Mouse (Mus musculus): ENCODE measurements around the gene Vrk3.
A peak's percentile ranks its signal among the peaks of the same experiment; 100 is the strongest.

The Vrk3 gene

DNA sequence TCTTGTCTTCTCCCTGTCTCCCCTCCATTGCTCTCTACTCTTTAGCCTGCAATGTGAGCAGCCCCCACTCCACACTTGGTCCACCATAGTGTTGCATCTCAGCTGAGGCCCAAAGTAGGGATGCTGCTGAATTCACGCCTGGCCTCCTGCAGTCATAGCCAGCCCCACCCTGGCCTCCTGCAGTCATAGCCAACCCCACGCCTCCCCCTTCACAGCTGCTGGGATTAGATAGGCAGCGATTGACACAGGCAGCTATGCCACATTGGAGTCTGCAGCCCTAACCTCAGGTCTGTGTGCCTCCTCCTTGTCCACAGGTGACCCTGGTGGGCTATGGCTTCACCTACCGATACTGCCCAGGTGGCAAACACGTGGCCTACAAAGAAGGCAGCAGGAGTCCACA lies 19.9 kb downstream of the Vrk3 start:
- DNase-seq (ENCODE audit: low read depth), result no peak

DNA sequence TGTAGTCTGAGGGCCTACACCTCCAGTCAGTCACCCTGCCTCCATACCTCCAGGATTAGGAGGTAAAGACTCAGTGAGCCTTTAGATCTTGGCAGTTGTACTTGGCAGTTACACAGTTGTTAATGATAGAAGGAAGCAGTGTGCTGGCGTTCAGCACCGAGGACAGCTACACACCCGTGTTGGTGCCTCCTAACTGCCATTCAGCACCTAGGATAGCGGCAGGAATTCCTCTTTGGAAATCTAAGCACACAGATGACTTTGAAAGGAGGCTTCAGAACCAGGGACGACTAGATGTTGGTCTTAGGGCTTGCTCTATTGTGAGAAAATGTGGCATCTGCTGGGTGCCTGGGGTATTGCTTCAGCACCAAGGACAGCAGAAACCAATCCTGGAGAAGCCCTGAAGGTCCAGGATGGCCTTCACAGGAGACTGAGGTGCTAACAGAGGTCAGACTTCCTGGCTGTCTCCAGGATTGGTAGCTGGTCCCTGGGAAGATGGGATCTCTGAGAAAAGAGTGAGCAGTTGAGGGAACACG lies 21.9 kb downstream of the Vrk3 start:
- DNase-seq (ENCODE audit: low read depth), result peak; percentile 64

DNA sequence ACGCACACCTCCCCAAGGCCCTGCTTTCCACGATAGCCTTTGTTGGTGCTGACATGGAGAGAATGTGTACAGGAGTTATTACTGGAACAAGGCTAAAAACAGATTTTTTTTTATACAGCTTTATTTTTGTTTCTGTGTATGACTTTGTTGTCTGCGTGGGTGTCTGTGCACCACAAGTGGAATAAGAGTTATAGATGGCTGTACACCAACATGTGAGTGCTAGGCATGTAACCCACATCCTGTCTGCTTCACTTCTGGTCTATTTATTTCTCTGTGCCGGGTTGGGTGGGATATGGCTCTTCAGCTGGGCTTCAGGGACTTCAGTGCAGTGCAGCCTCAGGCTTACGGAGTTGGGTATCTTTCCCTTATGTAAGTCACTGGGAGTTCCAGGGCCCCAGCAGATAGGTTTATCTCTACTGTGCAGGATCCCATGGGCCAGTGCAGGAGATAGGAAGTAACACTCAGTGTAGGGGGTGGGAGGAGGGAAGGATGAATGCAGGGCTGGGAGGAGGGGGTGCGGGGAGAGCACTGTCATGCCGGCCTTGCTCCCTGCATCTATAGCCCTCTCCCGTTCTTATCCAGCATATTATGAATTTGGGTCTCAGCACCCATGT lies 24.5 kb downstream of the Vrk3 start:
- DNase-seq (ENCODE audit: low read depth), result peak; percentile 51

DNA sequence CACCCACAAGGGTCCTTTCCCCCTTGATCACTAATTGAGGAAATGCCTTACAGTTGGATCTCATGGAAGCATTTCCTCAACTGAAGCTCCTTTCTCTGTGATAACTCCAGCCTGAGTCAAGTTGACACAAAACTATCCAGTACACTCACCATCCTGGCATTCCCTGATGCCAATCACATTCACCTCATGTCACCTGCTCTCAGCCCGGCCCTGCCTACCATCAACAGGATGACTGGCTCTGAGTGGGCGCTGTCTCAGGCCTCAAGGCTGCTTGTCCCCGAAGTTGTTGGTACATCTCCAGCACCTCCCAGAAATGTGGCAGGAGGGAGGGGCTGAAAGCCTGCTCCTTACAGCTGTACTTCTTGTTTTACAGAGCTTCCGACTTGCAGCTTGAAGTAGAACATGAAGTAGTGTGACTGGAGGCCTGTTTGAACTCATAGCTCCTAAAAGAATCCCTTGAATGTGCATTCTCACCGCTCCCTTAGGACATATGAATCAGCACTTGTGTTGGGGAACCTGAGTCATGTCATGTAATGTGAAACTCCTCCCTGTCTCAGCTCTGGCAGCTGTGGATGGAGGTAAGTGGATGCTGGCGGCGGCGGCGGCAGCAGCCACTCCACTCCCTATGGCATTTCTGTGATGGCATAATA lies 28.8 kb downstream of the Vrk3 start:
- DNase-seq (ENCODE audit: low read depth), result no peak

DNA sequence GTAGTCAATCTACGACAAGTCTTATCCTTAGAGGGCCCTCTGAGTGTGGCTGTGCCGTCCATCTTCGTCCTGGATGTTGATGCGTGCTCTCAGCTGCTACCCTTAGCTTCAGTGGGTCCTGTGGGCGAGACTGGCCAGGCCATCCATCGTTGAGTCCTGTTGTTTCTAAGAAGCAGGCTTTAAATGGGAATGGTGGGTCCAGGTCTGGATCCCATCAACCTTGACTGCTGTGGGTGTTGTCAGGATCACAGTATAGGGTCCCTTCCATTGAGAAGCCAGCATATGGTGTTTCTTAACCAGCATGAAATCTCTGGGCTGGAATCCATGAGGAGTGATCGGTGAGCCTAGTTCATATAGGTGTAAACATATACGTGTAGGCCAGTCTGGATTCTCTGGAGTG lies 31.9 kb downstream of the Vrk3 start:
- DNase-seq (ENCODE audit: low read depth), result no peak

DNA sequence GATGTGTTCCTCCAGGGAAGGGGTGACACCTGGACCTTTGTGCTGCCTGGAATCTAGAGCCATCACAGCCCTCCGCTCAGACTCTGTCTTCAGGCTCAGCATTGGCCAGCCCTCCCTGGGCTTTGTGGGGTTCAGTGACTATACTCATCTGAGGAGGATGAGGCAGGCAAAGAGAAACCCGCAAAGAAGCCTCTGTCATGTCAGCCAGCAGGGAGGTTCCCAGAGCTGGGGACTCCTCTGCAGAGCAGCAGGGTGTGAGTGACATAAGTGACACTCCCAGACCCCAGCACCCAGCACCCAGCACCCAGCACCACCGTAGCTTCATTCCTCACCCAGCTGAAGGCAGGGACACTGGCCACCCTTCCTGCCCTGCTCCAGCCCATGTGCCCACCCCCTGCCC lies 41.3 kb downstream of the Vrk3 start:
- DNase-seq (ENCODE audit: low read depth), result no peak

DNA sequence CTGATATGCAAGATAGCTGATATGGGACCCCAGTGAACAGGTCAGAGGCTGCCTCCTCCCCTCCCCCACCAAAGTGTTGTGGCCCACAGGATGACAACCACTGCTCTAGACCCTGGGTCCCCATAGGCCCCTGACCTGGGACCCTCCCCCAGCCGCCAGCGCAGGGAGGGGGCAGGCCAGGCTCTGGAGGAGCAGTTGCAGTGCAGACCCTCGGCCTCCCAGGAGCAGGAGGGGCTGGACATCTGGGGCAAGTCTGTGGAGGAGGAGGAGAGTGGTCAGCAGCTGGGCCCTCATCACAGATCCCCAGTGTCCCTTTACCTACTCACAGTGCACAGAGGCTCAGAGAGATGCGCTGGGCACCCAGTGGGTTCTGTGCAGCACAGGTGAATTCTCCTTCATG lies 41.9 kb downstream of the Vrk3 start:
- DNase-seq (ENCODE audit: low read depth), result no peak

DNA sequence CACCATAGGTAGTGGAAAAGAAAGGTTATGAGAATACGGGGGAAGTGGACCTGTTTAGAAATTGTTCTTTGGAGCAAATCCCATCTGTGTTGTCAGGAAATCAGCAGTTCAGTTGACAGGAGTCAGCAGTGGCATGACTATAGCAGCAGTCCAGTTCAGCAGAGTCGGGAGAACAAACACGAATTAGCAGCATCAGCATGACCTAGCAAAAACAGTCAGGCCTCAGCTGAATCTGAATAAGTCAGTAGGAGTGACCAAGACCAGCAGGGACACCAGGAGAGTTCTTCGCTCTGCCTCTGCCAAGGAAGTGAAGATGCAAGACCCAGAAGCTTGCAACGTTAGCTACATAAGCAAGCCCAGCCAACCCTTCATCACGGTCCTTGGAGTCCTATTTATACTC lies 44.6 kb downstream of the Vrk3 start:
- DNase-seq (ENCODE audit: low read depth), result no peak

DNA sequence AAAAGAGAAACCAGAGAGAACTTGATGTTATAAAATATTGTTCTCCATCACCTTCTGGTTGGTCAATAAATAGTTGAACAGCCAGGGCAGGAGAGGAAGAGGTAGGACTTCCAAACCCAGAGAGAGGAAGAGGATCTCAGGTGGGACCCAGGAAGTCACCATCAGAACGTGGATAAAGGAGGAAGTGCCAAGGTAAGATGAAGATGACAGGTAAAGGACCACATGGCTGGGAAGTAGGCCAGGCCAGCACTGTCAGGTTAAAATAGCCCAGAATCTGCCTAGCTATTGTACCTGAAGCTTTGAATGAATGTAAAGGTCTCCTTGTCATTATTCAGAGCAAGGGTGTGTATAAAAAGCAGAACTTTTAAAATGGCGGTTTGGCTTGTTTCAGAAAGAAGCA lies 60.7 kb downstream of the Vrk3 start:
- DNase-seq (ENCODE audit: low read depth), result no peak

DNA sequence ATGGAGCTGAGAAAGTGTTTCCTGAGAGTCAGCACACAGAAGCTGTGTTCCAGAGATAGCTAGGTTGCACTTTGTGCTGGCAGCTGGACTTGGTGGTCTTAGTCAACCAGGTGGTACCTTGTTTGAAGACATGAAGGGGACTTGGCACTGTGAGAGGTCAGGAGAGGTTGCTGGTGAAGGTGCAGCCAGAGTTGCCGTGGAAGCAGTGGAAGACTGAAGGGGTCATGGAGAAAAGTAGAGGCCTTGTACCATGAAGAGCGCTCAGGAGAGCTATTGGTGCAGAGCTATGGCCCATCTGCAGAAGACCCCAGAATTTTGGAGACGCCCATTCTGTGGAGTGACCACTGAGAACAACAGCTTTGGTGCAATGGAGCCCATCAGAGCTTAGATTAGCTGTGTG lies 61.3 kb downstream of the Vrk3 start:
- DNase-seq (ENCODE audit: low read depth), result no peak

DNA sequence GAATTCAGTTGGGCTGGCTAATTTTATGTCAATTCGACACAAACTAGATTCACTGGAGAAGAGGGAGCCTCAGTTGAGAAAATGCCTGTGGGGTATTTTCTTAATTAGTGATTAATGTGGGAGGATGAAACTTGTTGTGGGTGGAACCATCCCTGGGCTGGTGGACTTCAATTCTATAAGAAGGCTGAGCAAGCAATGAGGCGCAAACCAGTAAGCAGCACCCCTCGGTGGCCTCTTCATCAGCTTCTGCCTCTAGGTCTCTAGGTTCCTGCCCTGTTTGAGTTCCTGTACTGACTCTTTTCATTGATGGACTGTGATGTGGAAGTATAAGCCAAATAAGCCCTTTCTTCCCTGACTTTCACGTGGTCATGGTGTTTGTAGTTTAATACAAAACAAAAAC lies 62.2 kb downstream of the Vrk3 start:
- no peak for DNase-seq (ENCODE audit: low read depth)

DNA sequence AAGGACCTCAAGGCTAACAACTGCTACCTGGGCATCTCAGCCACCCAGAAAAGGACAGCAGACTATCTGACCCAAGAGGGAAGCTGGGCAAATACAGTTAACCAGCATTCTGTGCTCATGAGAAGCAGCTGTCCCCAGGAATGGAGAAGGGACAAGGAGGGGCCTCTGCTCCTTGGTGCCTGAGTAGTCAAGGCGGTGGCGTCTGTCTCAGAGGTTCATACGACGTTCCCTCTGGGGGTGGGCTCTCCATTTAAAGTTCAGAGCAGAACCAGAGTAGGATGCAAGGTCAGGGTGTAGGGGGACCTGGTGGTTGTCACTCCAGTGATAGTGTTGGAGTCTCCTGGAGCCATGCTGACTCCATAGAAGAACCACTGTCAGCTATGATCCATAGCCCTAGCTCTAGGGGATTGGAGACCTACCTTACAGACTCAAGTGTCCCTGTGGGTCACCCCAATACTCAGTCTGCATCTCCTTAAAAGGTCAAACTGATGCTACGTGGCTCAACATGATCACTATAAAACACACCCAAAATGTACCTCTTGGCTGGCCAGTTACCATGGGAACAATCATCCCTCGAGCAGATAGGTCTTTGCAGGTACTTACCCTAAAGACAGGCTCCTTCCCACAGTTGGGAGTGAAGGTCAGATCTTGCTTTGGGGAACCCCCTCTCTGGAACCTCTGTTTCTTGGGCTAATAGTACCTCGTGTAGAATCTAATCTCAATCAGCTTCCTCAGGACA lies 62.8 kb downstream of the Vrk3 start:
- no peak for DNase-seq (ENCODE audit: low read depth)

DNA sequence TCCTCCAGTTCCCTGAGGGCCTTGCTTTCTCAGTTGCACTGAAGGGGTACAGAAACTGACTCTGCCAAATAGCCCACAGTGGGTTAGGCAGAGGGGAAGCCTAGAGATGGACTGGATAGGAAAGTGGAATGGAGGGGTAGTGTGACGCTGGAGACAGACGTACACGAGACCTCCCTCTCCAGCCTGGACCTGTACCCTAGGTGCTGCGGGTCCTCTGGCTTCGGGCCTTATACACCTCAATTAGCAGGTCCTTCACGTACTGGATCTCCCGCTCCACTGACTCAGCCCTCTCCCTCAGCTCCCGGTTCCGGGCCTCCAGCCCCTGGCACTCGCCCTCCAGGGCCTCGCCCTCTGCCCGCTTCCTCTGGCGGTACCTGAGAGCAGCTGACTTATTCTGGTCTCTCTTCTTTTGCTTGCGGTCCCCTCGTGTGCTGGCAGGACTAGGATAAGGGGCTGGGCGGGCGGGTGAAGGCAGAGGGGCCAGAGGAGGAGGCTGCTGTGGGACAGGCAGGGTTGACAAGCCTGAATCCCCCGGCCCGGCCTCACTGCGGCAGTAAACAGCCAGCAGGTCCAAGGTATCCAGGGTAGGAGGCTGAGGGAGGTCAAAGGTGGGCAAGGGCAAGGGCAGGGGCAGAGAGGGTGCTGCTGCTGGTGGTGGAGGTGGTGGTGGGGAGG lies 64.6 kb downstream of the Vrk3 start:
- DNase-seq (ENCODE audit: low read depth), result no peak

DNA sequence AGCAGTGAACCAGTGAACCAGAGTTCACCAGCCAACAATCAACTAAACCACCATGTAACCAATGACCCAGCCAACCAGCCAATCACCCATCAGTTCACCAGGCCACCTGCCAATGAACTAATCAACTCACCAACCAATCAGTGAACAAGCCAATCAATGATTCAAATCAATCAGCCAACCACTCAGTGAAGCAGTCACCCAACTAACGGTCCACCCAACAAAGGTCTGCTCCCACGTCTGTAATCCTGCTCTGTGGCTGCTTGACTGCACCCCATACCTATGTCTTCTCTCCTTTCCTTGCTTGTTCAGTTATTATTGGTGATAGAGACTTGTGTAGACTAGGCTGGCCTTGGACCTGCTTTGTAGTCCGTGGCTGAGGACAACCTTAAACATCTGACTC lies 65.8 kb downstream of the Vrk3 start:
- no peak for DNase-seq (ENCODE audit: low read depth)

DNA sequence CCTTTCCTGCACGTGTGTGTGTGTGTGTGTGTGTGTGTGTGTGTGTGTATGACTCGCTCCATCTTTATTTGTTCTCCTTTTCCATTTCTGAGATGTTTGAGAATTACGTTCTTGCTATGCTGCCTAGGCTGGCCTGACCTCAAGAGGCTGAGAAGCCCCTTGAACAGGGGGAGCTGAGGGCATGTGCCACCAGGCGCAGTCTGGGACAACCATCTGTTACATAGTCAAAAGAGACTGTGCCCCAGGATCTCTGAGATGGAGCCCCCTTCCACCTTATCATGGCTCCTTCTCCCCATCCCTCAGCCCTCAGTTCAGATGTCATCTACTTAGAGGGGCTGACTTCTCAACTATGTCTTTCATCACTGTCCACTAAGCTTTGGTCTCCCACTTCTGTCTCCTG lies 66.2 kb downstream of the Vrk3 start:
- DNase-seq (ENCODE audit: low read depth), result no peak

DNA sequence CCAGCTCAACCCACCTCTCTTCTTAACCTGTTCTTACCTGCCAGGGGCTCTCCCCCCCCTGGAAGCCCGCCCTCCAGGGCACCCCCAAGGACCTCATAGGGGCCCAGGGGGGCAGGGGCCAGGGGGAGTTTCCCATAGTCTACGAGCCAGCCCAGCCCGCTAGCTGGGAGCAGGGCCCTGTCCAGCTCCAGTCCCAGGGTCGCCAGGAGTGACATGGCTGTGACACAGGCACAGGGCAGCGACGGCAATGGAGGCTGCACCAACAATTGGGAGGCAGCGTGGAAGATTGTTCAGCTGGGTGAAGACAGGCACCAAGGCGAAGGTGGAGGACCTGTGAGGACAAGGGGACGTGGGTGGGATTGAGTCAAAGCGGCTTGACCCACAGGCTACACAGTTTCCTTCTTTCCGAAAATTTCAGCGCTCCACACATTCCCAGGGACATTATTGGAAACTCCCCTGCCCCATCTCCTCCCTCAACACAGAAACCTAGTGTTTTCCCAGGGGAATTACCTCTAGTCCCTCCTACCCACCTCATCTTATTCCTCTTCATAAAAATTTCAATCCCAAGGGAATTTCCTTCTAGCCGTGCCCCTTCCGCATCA lies 66.8 kb downstream of the Vrk3 start:
- DNase-seq (ENCODE audit: low read depth), result peak; percentile 14

DNA sequence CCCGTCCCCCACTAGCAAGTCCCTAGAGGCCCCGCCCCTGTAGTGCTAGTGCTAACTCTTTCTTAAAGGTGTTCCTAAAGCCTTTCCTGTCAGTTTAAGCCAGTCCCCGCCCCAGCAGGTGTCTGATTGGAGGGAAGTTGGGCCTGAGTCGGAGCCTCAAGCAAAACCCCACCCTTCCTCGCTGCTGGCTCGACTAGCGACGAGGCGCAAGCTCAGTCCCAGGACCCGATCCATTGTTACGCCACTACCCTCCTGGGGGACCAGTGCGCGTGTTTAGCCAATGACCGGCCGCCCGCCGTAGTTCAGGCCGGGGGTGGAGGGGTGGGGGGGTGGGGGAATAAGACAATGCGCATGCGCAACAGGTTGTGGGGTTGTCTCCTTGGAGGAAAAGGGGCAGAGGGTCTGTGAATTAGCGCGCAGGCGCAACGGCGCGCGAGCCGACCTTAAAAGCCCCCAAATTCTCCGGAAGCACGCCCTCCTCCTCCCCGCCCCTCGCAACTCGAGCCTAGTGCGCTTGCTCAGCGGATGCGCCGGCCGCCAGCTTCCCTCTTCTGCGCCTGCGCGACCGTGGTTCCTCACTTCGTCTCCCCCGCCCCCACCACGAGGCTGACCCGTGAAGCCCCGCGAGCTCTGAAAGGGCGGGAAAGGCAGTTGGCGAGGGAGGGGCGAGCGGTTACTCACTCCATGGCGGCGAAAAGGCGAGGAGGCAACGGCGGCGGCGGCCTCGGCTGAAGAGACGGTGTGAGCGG lies 67.7 kb downstream of the Vrk3 start, which contains the start of the genes Nup62 and Il4i1:
TSS of gene Nup62 (plus strand) at position 368 of the 749 bp plus-strand sequence.
TSS of gene Il4i1 (plus strand) at position 667 of the 749 bp plus-strand sequence.
- peak; percentile 99 for DNase-seq (ENCODE audit: low read depth)

DNA sequence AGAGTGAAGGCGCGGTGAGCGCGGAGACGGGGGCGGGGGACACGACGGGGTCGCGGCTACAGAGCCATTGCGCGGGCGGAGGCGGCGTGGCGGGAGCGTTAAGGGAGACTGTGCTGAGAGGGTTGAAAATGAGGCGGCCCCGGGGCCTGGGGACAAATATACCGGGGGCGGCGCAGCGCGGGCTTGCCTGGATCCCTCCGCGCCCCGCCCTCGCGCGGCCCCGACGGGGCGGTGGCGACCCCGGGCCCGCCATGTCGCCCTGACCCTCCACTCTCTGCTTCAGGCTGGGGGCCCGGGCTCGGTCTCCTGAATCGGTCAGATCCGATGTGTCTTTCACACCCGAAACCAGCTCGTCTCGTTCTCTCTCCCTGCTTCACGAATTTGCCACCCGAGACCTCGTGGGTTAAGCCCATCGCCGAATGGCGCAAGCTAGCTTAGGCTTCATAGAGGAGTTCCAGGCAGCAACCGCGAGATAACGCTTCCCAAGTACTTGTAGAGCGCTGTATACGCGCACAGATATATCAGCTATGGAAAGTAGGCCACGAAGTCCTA lies 68.3 kb downstream of the Vrk3 start, which contains the start of gene Atf5:
TSS of gene Atf5 (minus strand) at position 189 of the 552 bp plus-strand sequence.
- no peak for DNase-seq (ENCODE audit: low read depth)

DNA sequence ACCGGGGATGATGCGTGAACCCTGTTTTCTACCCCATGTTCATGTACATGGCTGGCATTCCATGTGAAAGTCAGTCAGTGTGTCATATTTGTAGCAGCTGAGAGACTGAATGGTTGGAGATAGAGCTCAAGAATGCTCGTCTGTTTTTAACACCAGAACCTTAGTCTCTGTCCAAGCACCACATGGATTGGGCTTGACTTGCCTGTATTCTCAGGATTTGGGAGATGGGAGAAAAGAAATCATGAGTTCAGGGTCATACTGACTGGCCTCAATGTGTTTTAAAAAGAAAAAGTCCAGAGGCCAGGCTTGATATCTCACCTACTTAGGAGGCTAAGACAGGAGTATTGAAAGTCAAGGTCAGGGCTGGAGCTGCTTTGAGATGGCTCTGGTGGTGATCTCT lies 69.2 kb downstream of the Vrk3 start:
- no peak for DNase-seq (ENCODE audit: low read depth)

DNA sequence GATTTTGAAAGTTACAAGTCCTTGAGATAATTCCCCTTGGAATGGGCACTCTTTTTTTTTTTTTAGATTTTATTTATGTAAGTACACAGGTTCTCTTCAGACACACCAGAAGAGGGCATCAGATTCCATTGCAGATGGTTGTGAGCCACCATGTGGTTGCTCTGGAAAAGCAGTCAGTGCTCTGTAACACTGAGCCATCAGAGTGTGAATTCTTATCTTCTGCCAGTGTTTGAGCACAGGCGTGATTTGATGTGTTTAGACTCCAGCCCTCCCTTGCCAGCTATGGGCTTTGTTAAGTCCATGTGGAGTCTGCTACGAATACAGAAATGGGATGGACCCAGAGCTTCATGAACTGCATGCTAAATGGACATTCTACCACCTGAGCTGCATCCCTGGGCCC lies 70.0 kb downstream of the Vrk3 start:
- DNase-seq (ENCODE audit: low read depth), result no peak

DNA sequence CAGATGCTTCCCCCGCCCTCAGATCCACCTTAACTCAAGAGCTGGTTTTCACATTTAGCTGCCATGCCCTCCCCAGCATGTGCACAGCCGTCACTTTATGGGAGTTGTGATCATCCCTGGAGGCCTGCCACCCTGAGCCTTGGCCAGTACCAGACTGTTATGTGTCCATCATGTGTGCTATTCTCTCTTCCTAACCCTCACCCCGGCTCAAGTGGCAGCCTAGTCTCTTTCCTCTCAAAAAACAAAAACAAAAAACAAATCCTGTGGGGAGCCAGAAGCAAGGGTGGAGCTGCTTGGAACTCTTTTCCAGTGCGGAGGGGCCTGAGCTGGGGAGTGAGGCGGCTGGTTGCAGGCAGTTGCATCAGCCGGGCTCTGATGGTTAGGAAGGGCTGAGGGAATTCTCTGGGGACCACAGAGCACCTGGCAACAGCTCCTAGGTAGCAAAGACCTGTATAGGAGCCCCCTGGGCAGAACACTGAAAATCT lies 70.6 kb downstream of the Vrk3 start:
- no peak for DNase-seq (ENCODE audit: low read depth)
